Mouse (Mus musculus) liver, embryonic 14.5 days (tissue): Measurements from ENCODE around the gene Nobox.

ENCODE experiments used
- CTCF ChIP-seq: IDR thresholded peaks from 2 replicates; pipeline ENCODE4 v1.5.1; 2016; ENCODE audit warnings: antibody characterized with exemption, low read depth, control low read depth
- EP300 ChIP-seq: IDR thresholded peaks from 2 replicates; pipeline ENCODE4 v1.6.1; 2016; ENCODE audit warnings: antibody characterized with exemption, low read depth

DNA sequence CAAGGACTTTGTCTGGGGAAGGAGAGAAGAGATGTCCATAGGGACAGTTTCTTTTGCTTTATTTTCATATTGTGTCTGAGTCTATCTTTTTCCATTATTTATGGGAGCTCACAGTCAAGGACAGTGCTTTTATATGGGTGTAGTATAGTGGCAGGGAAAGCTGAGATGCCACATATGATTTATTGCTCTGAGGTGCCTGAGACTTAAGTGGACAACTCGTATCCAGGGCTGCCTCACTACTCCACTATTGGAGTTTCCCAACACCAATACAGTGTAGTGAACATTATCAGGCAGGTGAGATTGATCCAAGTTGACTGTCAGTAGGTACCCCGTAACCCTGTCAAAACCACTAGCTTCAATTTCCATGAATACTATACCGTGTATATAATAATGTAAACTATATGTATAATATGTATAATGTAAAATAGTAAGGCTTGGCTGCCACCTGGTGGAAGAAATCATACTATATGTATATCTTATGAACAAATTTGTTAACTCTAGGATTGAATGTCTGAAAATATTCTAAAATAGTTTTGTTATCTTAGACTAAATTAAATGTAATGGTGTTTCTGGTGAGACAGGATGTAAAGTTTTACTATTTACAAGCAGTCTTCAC is 26.4 kb upstream of the Nobox start:
- no peak for TF ChIP-seq EP300
- no peak for TF ChIP-seq CTCF
